Mouse (Mus musculus) heart, embryonic 10.5 days (tissue): ENCODE results near the gene Pgs1. TPM values are rescaled to one million over a fixed set of nuclear protein-coding genes. Genes with fewer than 3 reads are reported as not detected.

Source experiments
- DNase-seq: peaks from one replicate; pipeline ENCODE4 v3.0.0-alpha.2; 2017; ENCODE audit warnings: low spot score
- H3K27ac ChIP-seq: fragments of 300-500 bp; sonication (generic); 2 replicates; pipeline ENCODE4 v1.5.1; 2016; ENCODE audit warnings: mild to moderate bottlenecking
- H3K27me3 ChIP-seq: fragments of 300-500 bp; sonication (generic); 2 replicates; pipeline ENCODE4 v1.6.1; 2016; ENCODE audit warnings: mild to moderate bottlenecking; ENCODE audit not compliant: poor library complexity, insufficient read depth, severe bottlenecking
- H3K36me3 ChIP-seq: fragments of 300-500 bp; sonication (generic); 2 replicates; pipeline ENCODE4 v1.6.1; 2016; ENCODE audit warnings: mild to moderate bottlenecking, moderate library complexity
- H3K4me1 ChIP-seq: fragments of 300-500 bp; sonication (generic); 2 replicates; pipeline ENCODE4 v1.6.1; 2016; ENCODE audit warnings: mild to moderate bottlenecking
- H3K4me3 ChIP-seq: fragments of 300-500 bp; sonication (generic); 2 replicates; pipeline ENCODE4 v1.5.1; 2016; ENCODE audit warnings: mild to moderate bottlenecking, moderate library complexity
- H3K9me3 ChIP-seq: fragments of 300-500 bp; sonication (generic); 2 replicates; pipeline ENCODE4 v1.6.1; 2016; ENCODE audit warnings: mild to moderate bottlenecking, moderate library complexity
- WGBS: fragments of 180-500 bp; shearing (Covaris S2); methylation state at CpG from one replicate; pipeline ENCODE4 v1.1.7; 2016; 5-methylcytosine and 5-hydroxymethylcytosine counted together
- polyA plus RNA-seq: library from polyadenylated mRNA; unstranded; fragments of >200 nt; fragmentation: Nextera tagmentation; extraction: Ambion mirVana; gene quantifications from 2 replicates; pipeline ENCODE4 v1.2.1, GENCODE M21; 2016

Pgs1 gene
- polyA plus RNA-seq, 1 experiment from 2014 or later, result 38.5 TPM

DNA sequence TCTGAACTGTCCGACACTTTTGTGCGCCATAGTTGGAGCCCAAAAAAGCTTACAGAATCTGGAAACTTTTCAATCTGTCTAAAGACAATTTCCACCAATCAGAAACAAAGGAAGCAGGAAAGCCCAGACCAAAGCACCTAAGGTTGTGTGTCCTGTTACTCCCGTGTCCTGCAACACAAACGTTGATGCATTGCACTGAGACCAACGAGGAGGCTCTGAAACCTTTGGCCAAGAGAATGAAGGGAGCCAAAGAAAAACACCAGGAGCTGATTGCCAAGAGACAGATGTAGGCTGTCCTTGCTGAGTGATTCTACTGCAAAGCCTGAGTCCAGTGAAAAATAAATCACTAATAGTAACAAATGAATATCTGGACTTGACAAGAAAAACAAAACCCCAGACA lies 12.5 kb upstream of the Pgs1 start:
- 46% methylated on average over 5 of the region's 5 CpGs for WGBS

DNA sequence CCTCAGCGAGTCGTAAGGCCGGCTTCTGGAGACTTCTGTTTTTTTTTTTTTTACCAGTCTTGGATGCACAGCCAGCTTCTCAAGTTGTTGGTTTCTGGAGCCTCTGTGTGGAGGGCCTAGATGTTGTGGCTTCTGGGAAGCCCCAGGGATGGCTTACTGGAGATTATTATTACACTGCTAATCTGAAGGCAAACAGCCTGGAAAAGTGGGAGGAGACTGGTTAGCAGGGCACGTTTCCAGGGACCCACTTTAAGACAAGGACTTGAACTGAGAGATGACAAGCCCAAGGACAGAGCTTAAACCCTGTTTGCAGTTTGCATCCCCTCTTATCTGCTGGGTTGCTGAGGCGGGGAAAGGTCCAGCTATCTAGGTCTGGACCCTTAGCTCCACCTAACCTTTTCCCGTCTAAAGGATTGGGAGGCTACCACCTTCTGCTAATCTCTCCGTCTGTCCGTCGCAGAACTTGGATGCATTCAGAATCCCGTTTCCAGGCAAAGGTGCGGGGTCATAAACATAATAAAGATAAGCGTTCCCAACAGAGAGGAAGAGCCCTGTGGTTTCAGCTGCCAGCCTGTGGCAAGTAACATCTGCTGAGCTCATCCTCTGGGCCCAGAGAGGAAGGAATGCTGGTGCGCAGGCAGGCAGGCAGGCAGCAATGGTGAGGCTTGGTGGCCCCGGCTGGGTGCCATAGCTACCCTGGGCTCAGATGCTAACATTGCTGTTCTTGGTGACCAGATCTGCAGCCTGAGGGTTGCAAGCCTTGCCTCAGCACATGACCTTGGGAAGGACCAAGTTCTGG lies 11.6 kb upstream of the Pgs1 start:
- no peaks in the 10 kb centered on the region for H3K36me3 ChIP-seq
- peak; percentile 72 for DNase-seq
- WGBS, result 13% methylated on average over 14 of the region's 14 CpGs
- H3K9me3 ChIP-seq, result no peaks in the 10 kb centered on the region
- H3K27ac ChIP-seq, result peak overlapping the region; percentile 86
- peaks cover 39% of the 10 kb centered on the region for H3K27me3 ChIP-seq
- H3K4me3 ChIP-seq, result 0 out of 2 replicates have a peak overlapping the region, but pooled peaks have one; percentile 15
- peaks cover 53% of the 10 kb centered on the region for H3K4me1 ChIP-seq

More for the DNA sequence above, 12.5 kb upstream of the Pgs1 start:
- Histone ChIP-seq H3K27ac (no peak overlapping the region), H3K27me3 (peaks cover 39% of the 10 kb centered on the region), H3K36me3 (no peaks in the 10 kb centered on the region), H3K4me3 (no peak overlapping the region), H3K4me1 (peaks cover 61% of the 10 kb centered on the region), H3K9me3 (no peaks in the 10 kb centered on the region)
- peak; percentile 72 for DNase-seq

DNA sequence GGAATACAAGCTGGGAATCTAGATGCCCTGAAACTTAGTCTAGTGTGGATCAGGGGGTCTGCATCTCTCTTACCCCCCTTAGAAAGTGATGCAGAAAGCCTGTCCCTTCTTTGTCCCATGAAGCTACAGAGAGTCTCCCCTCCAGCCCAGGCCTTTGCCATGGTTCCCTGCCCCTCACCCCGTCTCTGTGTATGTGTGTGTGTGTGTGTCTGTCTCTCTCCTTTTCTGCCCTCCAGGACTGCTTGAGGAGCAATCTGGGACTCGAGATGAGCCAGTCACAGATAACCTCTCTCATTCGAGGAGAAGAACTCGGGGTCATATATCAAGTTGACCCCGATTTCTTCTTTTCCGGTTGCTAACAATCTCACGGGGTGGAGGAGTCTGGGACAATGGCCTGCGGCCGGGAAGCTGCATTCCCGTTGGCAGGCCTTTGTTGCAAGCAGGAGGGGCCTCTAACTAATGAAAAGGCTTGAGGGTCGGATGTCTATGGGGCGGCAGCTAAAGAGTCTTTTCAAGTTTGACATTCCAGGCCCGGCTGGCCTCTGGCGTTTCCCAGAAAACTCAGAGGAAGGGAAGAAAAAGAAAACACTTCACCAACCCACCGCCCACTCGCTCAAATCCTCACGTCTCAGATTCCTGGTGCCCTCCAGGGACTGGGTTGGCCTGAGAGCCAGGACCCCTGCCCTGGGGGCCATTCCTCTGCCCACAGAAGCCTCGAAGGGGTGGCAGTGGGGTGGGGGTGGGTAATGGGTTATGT lies 10.7 kb upstream of the Pgs1 start:
- Histone ChIP-seq H3K4me3 (no peak overlapping the region; the same call in 1 of the 2 replicates), H3K36me3 (no peaks in the 10 kb centered on the region), H3K27ac (peak overlapping the region; percentile 86), H3K9me3 (no peaks in the 10 kb centered on the region), H3K27me3 (peaks cover 38% of the 10 kb centered on the region), H3K4me1 (peaks cover 45% of the 10 kb centered on the region)
- DNase-seq, result peak; percentile 74
- 9% methylated on average over 18 of the region's 18 CpGs for WGBS

DNA sequence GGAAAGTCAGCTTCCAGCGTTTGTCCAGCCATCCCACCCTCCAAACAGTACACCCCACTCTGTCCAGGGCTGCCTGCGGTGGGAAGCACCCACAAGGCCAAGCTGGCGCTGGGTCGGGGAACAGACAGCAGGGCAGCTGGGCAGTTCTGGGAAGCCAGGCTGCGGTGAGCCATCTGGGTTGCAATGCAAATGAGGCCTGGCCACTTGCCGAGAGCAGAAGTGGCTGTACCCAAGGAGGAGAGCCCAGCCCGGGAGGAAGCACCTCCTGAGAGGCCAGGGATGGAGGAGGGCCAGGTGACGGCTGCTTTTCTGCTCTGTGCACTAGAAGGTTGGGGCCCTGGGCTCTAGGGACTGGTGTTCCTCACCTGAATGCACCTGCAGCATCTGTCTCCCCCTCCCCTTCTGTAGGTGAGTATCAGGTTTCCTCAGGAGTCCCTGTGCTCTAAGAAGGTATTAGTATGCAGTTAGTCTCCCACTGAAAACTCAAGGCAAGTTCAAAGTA lies 10.0 kb upstream of the Pgs1 start:
- H3K4me3 ChIP-seq, result no peak overlapping the region
- DNase-seq, result peak; percentile 70
- no peaks in the 10 kb centered on the region for H3K9me3 ChIP-seq
- peaks cover 43% of the 10 kb centered on the region for H3K4me1 ChIP-seq
- 14% methylated on average over 8 of the region's 8 CpGs for WGBS
- peaks cover 30% of the 10 kb centered on the region for H3K27me3 ChIP-seq
- no peaks in the 10 kb centered on the region for H3K36me3 ChIP-seq
- peak overlapping the region; percentile 86 for H3K27ac ChIP-seq

DNA sequence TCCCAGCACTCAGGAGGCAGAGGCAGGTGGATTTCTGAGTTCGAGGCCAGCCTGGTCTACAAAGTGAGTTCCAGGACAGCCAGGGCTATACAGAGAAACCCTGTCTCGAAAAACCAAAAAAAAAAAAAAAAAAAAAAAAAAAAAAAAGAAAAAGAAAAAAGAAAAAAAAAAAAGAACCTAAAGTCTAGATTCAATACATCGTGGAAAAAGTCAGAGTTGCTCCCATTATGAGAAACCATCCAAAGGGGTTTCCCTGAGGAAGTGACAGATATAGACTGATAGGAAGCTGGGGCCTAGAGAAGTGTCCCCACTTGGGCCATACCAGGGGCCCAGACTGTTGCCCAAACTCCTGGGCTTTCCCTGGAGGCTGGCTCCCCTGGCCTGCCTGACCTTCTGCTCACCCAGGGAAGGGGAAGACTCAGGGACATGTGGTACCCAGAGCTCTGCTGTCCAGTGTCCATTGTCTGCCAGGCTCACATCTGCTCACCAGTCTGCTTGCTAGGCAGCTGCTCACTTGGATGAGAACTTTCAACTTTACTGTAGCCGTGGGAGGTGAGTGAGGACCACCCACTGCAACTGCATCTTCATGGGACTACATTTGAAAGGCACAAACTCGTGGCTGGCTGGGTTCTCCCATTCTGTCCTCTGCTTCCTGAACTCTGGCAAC lies 8.3 kb upstream of the Pgs1 start:
- H3K9me3 ChIP-seq, result no peaks in the 10 kb centered on the region
- WGBS, result 64% methylated on average over 5 of the region's 5 CpGs
- no peak overlapping the region for H3K27ac ChIP-seq
- DNase-seq, result no peak
- peaks cover 40% of the 10 kb centered on the region for H3K4me1 ChIP-seq
- peaks cover 20% of the 10 kb centered on the region; the same call in 1 of the 2 replicates for H3K27me3 ChIP-seq
- H3K36me3 ChIP-seq, result no peaks in the 10 kb centered on the region
- no peak overlapping the region for H3K4me3 ChIP-seq

DNA sequence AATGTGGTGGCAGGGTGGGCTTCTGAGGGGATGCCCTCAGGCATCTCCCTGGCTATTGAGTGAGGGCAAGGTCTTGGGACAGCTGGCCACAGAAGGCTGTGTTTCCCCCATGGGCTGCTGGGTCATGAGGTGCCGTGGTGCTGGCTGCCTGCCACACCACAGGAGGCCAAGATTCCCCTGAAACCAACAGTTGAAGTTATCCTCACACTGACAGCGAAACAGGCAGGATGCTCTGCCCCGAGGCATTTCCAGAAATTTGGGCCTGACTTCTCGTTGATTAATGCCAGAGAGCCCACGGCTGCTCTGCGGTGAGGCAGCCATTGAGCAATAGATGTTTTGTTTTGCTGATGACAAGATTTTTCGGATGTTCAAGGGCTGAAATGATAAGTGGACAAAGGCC lies 6.7 kb upstream of the Pgs1 start:
- no peaks in the 10 kb centered on the region for H3K36me3 ChIP-seq
- no peaks in the 10 kb centered on the region for H3K9me3 ChIP-seq
- no peak overlapping the region for H3K4me3 ChIP-seq
- no peak overlapping the region for H3K27ac ChIP-seq
- H3K4me1 ChIP-seq, result peaks cover 26% of the 10 kb centered on the region
- no peak for DNase-seq
- H3K27me3 ChIP-seq, result peaks cover 12% of the 10 kb centered on the region; the same call in 1 of the 2 replicates
- WGBS, result 55% methylated on average over 7 of the region's 7 CpGs

DNA sequence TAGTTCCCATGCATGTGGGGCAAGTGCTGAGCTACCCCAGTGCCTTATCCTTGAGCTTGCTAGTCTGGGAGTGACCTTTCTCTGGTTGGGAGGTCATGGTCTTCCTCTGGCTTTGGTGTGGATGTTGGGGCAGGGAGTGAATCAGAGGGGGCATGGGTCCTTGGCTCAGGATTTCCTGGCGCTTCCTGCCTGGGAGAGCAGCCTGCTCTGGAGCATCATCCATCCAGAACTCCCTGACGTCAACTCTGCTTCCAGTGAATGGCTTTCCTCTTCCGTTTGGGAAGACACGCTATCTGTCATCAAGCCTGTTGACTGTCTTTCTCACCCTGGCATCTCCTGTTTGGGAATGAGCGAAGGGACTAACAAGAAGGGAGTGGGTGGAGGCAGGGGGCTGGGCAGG lies 3.7 kb upstream of the Pgs1 start:
- 40% methylated on average over 5 of the region's 5 CpGs for WGBS

DNA sequence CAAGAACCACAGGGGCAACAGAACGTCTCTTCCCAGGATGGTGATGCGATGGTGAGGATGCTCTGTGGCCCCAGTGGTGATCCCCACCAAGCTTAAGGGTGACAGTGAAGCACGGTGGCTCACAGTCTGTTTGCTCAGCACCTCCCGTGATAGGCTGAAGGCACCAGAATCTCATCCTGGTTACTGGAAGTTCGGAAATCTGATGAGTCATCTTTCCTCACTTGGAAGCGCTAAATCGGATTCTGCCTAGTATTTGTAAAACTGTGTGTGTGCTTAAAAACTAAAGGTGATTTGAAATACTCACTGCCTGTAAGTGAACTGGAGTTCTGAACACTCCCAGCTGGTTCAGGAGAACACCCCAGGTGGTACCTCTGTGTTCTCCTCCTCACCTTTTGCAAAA lies 2.3 kb upstream of the Pgs1 start:
- no peak overlapping the region for H3K27ac ChIP-seq
- 59% methylated on average over 7 of the region's 7 CpGs for WGBS
- DNase-seq, result no peak
- H3K4me3 ChIP-seq, result no peak overlapping the region
- no peaks in the 10 kb centered on the region for H3K36me3 ChIP-seq
- peaks cover 25% of the 10 kb centered on the region for H3K4me1 ChIP-seq
- H3K9me3 ChIP-seq, result no peaks in the 10 kb centered on the region
- no peaks in the 10 kb centered on the region for H3K27me3 ChIP-seq

More for the DNA sequence above, 3.7 kb upstream of the Pgs1 start:
- no peak for DNase-seq
- no peaks in the 10 kb centered on the region for H3K9me3 ChIP-seq
- H3K4me3 ChIP-seq, result no peak overlapping the region
- H3K27ac ChIP-seq, result no peak overlapping the region
- H3K36me3 ChIP-seq, result no peaks in the 10 kb centered on the region
- no peaks in the 10 kb centered on the region for H3K27me3 ChIP-seq
- peaks cover 14% of the 10 kb centered on the region for H3K4me1 ChIP-seq

DNA sequence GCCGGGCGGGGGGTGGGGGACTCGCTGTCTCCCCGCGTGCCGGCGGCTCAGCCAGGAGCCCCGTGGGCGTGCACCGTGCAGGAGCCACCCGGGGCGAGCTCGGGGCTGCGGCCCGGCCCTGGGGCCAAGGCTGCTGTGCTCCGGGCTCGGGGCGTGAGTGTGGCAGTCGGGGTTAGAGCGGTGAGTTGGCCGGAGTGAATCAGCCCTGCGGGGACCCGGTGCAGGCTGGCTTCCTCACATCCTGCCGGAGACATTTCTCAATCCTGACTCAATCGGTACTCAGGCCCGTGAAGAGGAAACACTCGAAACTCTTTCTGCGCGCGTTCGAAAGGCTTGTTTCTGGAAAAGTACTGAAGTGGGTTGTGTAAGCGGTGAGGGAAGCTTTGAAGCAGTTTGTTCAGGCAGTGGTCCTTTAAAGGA lies 950 bp downstream of the Pgs1 start:
- WGBS, result under 1% methylated on average over 32 of the region's 32 CpGs
- H3K4me1 ChIP-seq, result peaks cover 53% of the 10 kb centered on the region
- peak overlapping the region; percentile 100 for H3K4me3 ChIP-seq
- no peak for DNase-seq
- H3K36me3 ChIP-seq, result no peaks in the 10 kb centered on the region
- H3K27me3 ChIP-seq, result no peaks in the 10 kb centered on the region
- no peaks in the 10 kb centered on the region for H3K9me3 ChIP-seq
- peak overlapping the region; percentile 92 for H3K27ac ChIP-seq

DNA sequence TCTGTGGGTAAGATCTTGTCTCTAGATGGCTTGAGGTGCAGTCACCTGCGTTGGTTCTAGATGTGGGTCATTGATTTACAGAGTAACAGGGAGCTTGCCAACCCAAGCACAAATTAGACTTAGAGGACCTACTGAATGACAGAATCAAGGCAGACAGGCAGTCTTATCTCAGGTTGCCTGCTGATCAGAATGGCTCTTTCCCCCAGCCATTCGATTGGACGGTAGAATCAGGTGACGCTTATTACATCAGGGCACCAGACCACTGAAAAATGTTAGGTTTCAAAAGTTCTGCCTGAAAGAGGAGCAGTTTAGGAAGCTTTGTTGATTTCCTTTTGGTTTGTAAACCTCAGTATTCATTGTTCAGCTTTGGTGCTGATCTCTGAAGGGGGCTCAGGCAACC lies 1.9 kb downstream of the Pgs1 start:
- peaks cover 57% of the 10 kb centered on the region for H3K4me1 ChIP-seq
- H3K9me3 ChIP-seq, result no peaks in the 10 kb centered on the region
- no peak overlapping the region for H3K27ac ChIP-seq
- WGBS, result 63% methylated on average over 4 of the region's 4 CpGs
- H3K36me3 ChIP-seq, result no peaks in the 10 kb centered on the region
- H3K4me3 ChIP-seq, result peak overlapping the region; percentile 100
- DNase-seq, result no peak
- H3K27me3 ChIP-seq, result no peaks in the 10 kb centered on the region

DNA sequence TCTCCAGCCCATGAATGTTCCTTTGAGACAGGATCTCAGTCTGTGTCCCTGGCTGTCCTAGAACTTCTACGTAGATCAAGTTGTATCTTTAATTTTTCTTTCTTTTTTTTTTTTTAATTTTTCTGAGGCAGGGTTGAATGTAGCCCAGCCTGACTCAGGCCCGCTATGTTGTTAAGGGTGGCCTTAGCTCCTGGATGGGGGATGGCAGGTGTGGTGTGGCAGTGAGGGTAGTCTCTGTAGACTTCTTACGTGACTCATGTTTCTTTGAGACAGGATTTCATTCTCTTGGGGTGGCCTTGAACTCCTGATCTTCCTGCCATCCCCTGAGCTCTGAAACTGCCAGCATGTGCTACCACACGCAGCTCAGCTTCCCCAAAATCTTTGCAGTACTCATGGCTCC lies 3.1 kb downstream of the Pgs1 start:
- no peaks in the 10 kb centered on the region for H3K9me3 ChIP-seq
- DNase-seq, result no peak
- H3K4me1 ChIP-seq, result peaks cover 70% of the 10 kb centered on the region
- no peaks in the 10 kb centered on the region for H3K36me3 ChIP-seq
- H3K4me3 ChIP-seq, result no peak overlapping the region
- peak overlapping the region; percentile 37; the same call in 1 of the 2 replicates for H3K27ac ChIP-seq
- WGBS, result 90% methylated on average over 4 of the region's 4 CpGs
- no peaks in the 10 kb centered on the region for H3K27me3 ChIP-seq

DNA sequence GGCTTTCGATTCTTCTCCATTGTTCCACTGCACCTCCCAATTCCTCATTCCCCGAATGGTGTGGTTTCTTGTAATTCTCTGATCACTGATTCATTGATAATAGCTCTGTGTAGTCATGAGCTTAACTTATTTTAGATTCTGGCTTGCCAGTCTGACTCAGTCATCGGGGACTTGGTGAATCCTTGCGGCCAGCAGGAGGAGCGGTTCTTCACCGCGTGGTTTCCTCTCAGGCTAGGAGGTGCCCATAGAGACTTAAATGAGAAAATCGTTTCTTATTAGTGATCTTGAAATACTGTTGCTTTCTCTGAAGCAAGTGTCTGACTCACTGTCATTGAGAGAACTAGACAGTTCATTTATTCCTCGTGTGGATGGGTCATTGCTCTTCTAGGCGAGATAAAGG lies 3.8 kb downstream of the Pgs1 start:
- no peak for DNase-seq
- Histone ChIP-seq H3K27me3 (no peaks in the 10 kb centered on the region), H3K9me3 (no peaks in the 10 kb centered on the region), H3K4me1 (peaks cover 76% of the 10 kb centered on the region), H3K36me3 (no peaks in the 10 kb centered on the region), H3K4me3 (peak overlapping the region; percentile 18; the same call in 1 of the 2 replicates), H3K27ac (peak overlapping the region; percentile 37; the same call in 1 of the 2 replicates)
- WGBS, result 49% methylated on average over 10 of the region's 10 CpGs
